In genomic region chr15:88850146-88850826, GRCm38 (mm10) we compare ENCODE assay signal across 9 mouse cellular contexts. TPM values are rescaled to one million over a fixed set of nuclear protein-coding genes. Genes with fewer than 3 reads are reported as not detected.
DNase-seq lines count a peak whose midpoint lies in the region; ATAC-seq and TF ChIP-seq lines count a peak whose summit lies in the region.
"Had no signal": no experiment of that assay in that cellular context is flagged by ENCODE, and none has a peak within 500 bp of the region (broad histone marks: within the 10 kb centered on the region; RNA-seq: fewer than 3 reads in every experiment).

No protein-coding gene starts in this region.

- TF ChIP-seq EP300 in lung, postnatal 0 days (IDR thresholded peaks at IDR 0.05): peak; percentile 99

- 0 out of 2 replicates have a peak, but pooled peaks have one; percentile 44 for ATAC-seq in hindbrain, embryonic 14.5 days (ENCODE audit: low FRiP score)
- peak; percentile 85 for ATAC-seq in lung, postnatal 0 days

- no peak overlapping the region for H3K4me3 ChIP-seq in hindbrain, embryonic 14.5 days (replicated peaks; ENCODE audit: low read length)
- no peak overlapping the region for H3K4me3 ChIP-seq in lung, postnatal 0 days (ENCODE audit: low read depth, low read length)

- no peak overlapping the region for H3K27ac ChIP-seq in hindbrain, embryonic 14.5 days
- peak overlapping the region; percentile 97 for H3K27ac ChIP-seq in lung, postnatal 0 days (ENCODE audit: low read length)

- no peaks in the 10 kb centered on the region for H3K27me3 ChIP-seq in hindbrain, embryonic 14.5 days (ENCODE audit: control insufficient read depth, insufficient read depth, low read length)
- no peaks in the 10 kb centered on the region for H3K27me3 ChIP-seq in lung, postnatal 0 days (replicated peaks; ENCODE audit: insufficient read depth, low read length)
- H3K27me3 ChIP-seq: Patski had no signal

- H3K9me3 ChIP-seq in hindbrain, embryonic 14.5 days (ENCODE audit: control insufficient read depth, low read length): no peaks in the 10 kb centered on the region
- H3K9me3 ChIP-seq in lung, postnatal 0 days (ENCODE audit: low read length): no peaks in the 10 kb centered on the region

- peaks cover 6% of the 10 kb centered on the region; the same call in 1 of the 2 replicates for H3K4me1 ChIP-seq in hindbrain, embryonic 14.5 days (replicated peaks; ENCODE audit: control insufficient read depth, insufficient read depth, low read length)
- peaks cover 27% of the 10 kb centered on the region for H3K4me1 ChIP-seq in lung, postnatal 0 days (ENCODE audit: insufficient read depth, low read depth, low read length)

- no peaks in the 10 kb centered on the region for H3K36me3 ChIP-seq in hindbrain, embryonic 14.5 days (replicated peaks; ENCODE audit: control insufficient read depth, insufficient read depth)
- no peaks in the 10 kb centered on the region for H3K36me3 ChIP-seq in lung, postnatal 0 days (ENCODE audit: insufficient read depth, low read length)

- H3K4me2 ChIP-seq in hindbrain, embryonic 14.5 days (replicated peaks): no peak overlapping the region
- H3K4me2 ChIP-seq in lung, postnatal 0 days (replicated peaks; ENCODE audit: low read depth, low read length): no peak overlapping the region

- H3K9ac ChIP-seq in hindbrain, embryonic 14.5 days: no peak overlapping the region
- 0 out of 2 replicates have a peak overlapping the region, but pooled peaks have one; percentile 16 for H3K9ac ChIP-seq in lung, postnatal 0 days (replicated peaks; ENCODE audit: low read depth)

- no peak for TF ChIP-seq CTCF in lung, postnatal 0 days (IDR thresholded peaks at IDR 0.05)

- WGBS in hindbrain, embryonic 14.5 days: 54% methylated on average over 10 of the region's 10 CpGs
- WGBS in lung, postnatal 0 days: 43% methylated on average over 10 of the region's 10 CpGs

- DNase-seq in urinary bladder, adult 18-20 months (ENCODE audit: low spot score in 2 of 2): peak; percentile 83 to 90
- DNase-seq in urinary bladder, postnatal 10 days (ENCODE audit: low spot score): no peak
- peak; percentile 56 to 68 for DNase-seq in frontal cortex, postnatal 25 days (ENCODE audit: low spot score in 2 of 2)
- DNase-seq in hindbrain, embryonic 14.5 days (ENCODE audit: low spot score): no peak
- DNase-seq in layer of hippocampus, postnatal 36 days: peak; percentile 88 to 92
- DNase-seq in lung, postnatal 0 days (ENCODE audit: low spot score): peak; percentile 92
- no peak for DNase-seq in thymus, postnatal 10 days (ENCODE audit: low spot score in 2 of 2)
- no peak for DNase-seq in spleen, postnatal 14 days (ENCODE audit: low spot score in 2 of 2)

RNA-seq across cellular contexts. Expression of gene Pim3, which starts 11.7 kb away (rescaled TPM):
- 52.1 and 61.0 TPM in 2 replicates for polyA plus RNA-seq in hindbrain, embryonic 14.5 days (2014; fragmentation: Nextera tagmentation; extraction: Ambion mirVana)
- 10 to 100 TPM; 36.7 to 37.1 TPM for total RNA-seq in layer of hippocampus, postnatal 36 days (2021)
- polyA plus RNA-seq in lung, postnatal 0 days (2015; fragmentation: Nextera tagmentation; extraction: Ambion mirVana): 66.0 and 69.6 TPM in 2 replicates

RNA-seq across cellular contexts. Expression of gene Creld2, which starts 30.8 kb away (rescaled TPM):
- 59.5 and 64.0 TPM in 2 replicates for polyA plus RNA-seq in hindbrain, embryonic 14.5 days (2014; fragmentation: Nextera tagmentation; extraction: Ambion mirVana)
- total RNA-seq in layer of hippocampus, postnatal 36 days (2021): 10 to 100 TPM; 29.3 to 41.6 TPM
- 62.6 and 76.5 TPM in 2 replicates for polyA plus RNA-seq in lung, postnatal 0 days (2015; fragmentation: Nextera tagmentation; extraction: Ambion mirVana)

RNA-seq across cellular contexts. Expression of gene Alg12, which starts 31.2 kb away (rescaled TPM):
- 9.0 and 10.0 TPM in 2 replicates for polyA plus RNA-seq in hindbrain, embryonic 14.5 days (2014; fragmentation: Nextera tagmentation; extraction: Ambion mirVana)
- 10 to 100 TPM; 13.0 to 16.3 TPM for total RNA-seq in layer of hippocampus, postnatal 36 days (2021)
- 7.2 and 7.9 TPM in 2 replicates for polyA plus RNA-seq in lung, postnatal 0 days (2015; fragmentation: Nextera tagmentation; extraction: Ambion mirVana)

Comparison
In these comparisons a context has a peak if more than half of its experiments do, and no peak if none do; other contexts are left out.
1. DNase-seq: peak in urinary bladder, adult 18-20 months (2 of 2), frontal cortex, postnatal 25 days (2 of 2), layer of hippocampus, postnatal 36 days (2 of 2) and lung, postnatal 0 days (single experiment); none in urinary bladder, postnatal 10 days (single experiment), hindbrain, embryonic 14.5 days (single experiment), thymus, postnatal 10 days (0 of 2) and spleen, postnatal 14 days (0 of 2).